Mouse (Mus musculus): ENCODE results near the gene Gm20388. TPM values are rescaled to one million over a fixed set of nuclear protein-coding genes. Genes with fewer than 3 reads are reported as not detected.

Gm20388 gene
- polyA plus RNA-seq, 1 experiment from 2014 or later = 5.5 TPM

DNA sequence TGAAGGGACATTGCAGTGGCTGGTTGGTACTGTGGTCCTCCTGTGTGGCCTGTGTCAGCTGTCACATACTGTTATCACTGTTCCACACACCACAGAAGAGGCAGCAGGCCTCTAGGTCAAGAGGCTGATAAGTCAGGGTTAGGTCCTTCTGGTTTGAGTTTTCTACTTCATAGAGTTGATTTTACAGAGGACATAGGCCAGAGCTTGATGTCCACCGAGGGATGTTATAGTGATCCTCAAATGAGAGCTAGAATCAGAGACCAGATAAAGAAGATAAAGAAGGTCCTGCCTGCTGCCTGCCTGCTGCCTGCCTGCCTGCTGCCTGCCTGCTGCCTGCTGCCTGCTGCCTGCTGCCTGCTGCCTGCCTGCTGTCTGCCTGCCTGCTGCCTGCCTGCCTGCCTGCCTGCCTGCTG, 7.5 kb downstream of the Gm20388 start:
- Histone ChIP-seq H3K27ac (no peak overlapping the region), H3K36me3 (replicated peaks) (peaks cover 51% of the 10 kb centered on the region), H3K9me3 (no peaks in the 10 kb centered on the region), H3K4me3 (no peak overlapping the region), H3K4me1 (peaks cover 49% of the 10 kb centered on the region), H3K27me3 (ENCODE audit: poor library complexity, severe bottlenecking) (no peaks in the 10 kb centered on the region)
- no peak for DNase-seq (ENCODE audit: extremely low spot score, low spot score)
- WGBS = 87% methylated on average over 1 of the region's 1 CpGs

DNA sequence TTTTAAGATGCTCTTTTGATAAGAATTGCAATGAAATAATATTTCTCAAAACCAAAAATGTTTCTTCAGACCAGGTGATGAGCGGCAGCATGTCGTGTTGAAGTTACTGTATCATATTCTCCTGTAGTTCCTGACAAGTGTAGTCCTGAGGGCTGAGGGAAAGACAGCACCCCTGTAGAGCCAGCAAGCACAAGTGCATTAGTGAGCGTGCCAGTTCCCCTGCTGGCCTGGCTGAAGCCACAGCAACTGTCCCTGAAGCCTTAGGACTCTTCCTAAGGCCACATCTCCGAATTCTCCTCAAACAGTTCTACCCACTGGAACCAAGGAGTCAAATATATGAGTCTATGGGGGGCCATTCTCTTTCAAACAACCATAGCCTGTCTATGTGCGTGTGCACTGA, 12.6 kb downstream of the Gm20388 start:
- no peaks in the 10 kb centered on the region for H3K27me3 ChIP-seq (ENCODE audit: poor library complexity, severe bottlenecking)
- no peaks in the 10 kb centered on the region for H3K9me3 ChIP-seq
- H3K4me1 ChIP-seq = peaks cover 26% of the 10 kb centered on the region
- H3K27ac ChIP-seq = no peak overlapping the region
- DNase-seq (ENCODE audit: extremely low spot score, low spot score) = no peak
- 85% methylated on average over 5 of the region's 5 CpGs for WGBS
- no peak overlapping the region for H3K4me3 ChIP-seq
- peaks cover 44% of the 10 kb centered on the region for H3K36me3 ChIP-seq (replicated peaks)

DNA sequence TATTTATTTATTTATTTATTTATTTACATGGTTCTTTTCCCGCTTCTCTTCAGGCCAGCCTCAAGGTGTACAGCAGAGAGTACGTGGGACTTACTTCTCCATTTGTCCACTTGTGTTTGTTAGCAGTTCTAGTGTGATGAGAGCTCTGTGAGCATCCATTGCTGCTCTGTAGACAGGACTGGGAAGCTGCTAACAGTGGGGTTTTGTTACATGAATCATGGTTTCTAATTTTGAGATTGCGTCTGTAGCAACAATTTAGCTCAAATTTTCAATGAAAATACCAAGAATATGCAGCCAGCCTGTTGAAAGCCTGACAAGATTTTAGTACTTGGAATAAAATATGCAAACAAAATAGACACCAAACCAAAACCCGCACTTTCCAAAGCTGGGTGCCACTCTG, 14.8 kb downstream of the Gm20388 start:
- peaks cover 26% of the 10 kb centered on the region for H3K4me1 ChIP-seq
- no peak overlapping the region for H3K4me3 ChIP-seq
- H3K36me3 ChIP-seq (replicated peaks) = peaks cover 32% of the 10 kb centered on the region
- DNase-seq (ENCODE audit: extremely low spot score, low spot score) = no peak
- WGBS = 92% methylated on average over 4 of the region's 4 CpGs
- H3K27me3 ChIP-seq (ENCODE audit: poor library complexity, severe bottlenecking) = no peaks in the 10 kb centered on the region
- H3K9me3 ChIP-seq = no peaks in the 10 kb centered on the region
- no peak overlapping the region for H3K27ac ChIP-seq

DNA sequence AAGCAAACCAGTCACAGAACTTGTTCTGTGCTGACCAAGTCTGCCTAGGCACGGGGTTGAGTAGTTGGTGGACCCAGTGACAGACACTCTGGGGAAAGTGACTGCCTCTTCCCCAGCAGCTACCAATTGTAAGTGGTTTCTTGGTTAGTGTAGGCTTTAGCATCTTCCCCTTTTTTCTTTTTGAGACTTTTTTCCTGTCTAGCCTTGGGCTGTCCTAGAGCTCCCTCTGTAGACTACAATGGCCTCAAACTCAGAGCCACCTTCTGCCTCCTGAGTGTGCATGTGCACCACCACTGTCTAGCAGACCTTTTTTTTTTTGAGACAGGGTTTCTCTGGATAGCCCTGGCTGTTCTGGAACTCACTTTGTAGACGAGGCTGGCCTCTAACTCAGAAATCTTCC, 15.8 kb downstream of the Gm20388 start:
- DNase-seq (ENCODE audit: extremely low spot score, low spot score) = no peak
- no peaks in the 10 kb centered on the region for H3K9me3 ChIP-seq
- 89% methylated on average over 2 of the region's 2 CpGs for WGBS
- peaks cover 22% of the 10 kb centered on the region for H3K4me1 ChIP-seq
- H3K27ac ChIP-seq = no peak overlapping the region
- no peak overlapping the region for H3K4me3 ChIP-seq
- peaks cover 25% of the 10 kb centered on the region for H3K36me3 ChIP-seq (replicated peaks)
- H3K27me3 ChIP-seq (ENCODE audit: poor library complexity, severe bottlenecking) = no peaks in the 10 kb centered on the region

DNA sequence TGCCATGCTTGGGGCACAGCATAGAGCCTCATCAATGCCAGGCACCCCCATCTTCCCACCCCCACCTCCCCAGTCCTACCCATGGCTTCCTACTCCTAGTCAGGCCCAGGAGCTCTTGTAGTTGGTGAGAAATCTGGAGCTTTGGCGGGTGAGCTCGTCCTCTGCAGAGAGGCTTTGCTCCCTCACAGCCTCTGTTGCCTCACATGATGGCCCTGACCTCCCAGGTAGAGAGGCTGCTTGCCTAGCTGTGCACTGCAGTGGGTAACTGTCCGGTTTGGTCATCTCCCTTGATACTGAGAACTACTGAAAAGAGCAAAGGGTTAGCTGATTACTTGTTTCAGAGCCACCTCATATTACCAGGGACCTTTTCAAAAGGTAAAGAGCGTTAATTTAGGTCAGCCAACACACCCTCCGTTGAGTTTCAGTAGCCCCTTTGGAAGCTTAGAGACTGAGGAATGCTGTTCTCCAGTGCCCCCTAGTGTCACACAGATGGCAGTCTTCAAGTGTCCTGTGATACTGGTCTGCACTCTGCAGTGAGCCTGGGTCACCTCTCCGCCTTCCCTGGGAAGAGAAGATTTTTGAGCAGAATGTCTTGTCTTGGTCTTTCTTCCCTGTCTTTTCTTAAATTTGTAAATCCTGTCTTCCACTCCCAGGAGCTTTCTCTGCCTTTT, 16.9 kb downstream of the Gm20388 start:
- WGBS = 45% methylated on average over 6 of the region's 6 CpGs
- DNase-seq (ENCODE audit: extremely low spot score, low spot score) = no peak

DNA sequence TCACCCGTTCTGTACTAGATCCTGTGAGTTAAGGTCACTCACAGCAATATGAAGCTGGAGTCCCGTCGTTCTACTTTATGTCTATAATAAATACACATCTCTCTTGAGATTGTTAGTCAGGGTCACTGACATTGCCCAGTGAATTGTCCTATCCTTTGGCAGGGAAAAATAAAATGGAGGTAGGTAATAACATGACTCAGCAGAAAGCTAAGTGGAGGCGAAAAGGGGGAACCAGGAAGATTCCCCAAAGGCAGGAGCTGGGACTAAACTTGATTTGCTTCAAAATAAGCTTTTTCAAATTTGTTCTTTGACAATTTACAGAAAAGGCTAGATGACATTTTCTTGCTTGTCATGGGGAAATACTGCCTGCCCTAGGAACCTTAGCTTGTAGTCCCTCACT, 20.7 kb downstream of the Gm20388 start:
- H3K27me3 ChIP-seq (ENCODE audit: poor library complexity, severe bottlenecking) = no peaks in the 10 kb centered on the region
- no peaks in the 10 kb centered on the region for H3K9me3 ChIP-seq
- peaks cover 7% of the 10 kb centered on the region for H3K4me1 ChIP-seq
- H3K4me3 ChIP-seq = no peak overlapping the region
- DNase-seq (ENCODE audit: extremely low spot score, low spot score) = no peak
- peaks cover 57% of the 10 kb centered on the region for H3K36me3 ChIP-seq (replicated peaks)
- 89% methylated on average over 4 of the region's 4 CpGs for WGBS
- H3K27ac ChIP-seq = no peak overlapping the region

More for the DNA sequence above, 16.9 kb downstream of the Gm20388 start:
- H3K9me3 ChIP-seq = no peaks in the 10 kb centered on the region
- H3K27ac ChIP-seq = no peak overlapping the region
- H3K27me3 ChIP-seq (ENCODE audit: poor library complexity, severe bottlenecking) = no peaks in the 10 kb centered on the region
- peaks cover 14% of the 10 kb centered on the region for H3K4me1 ChIP-seq
- peaks cover 35% of the 10 kb centered on the region for H3K36me3 ChIP-seq (replicated peaks)
- H3K4me3 ChIP-seq = no peak overlapping the region

DNA sequence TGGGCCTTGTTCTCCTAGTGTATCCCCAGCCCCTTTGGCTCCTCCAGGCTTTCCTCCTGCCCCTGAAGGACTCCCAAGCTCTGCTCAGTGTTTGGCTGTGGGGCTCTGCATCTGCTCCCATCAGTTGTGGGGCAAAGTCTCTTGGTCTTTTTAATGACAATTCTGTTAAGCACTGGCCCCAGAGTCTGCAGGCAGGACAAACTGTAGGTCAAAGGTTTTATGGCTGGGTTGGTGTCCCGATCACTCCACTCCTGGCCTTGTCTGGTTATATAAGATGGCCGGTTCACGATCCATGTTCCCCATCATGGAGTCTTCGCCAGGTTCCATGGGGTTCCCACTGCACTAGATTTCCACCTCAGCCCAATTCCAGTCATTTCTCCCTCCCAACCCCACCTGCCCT, 23.0 kb downstream of the Gm20388 start:
- Histone ChIP-seq H3K4me3 (no peak overlapping the region), H3K27ac (no peak overlapping the region), H3K27me3 (ENCODE audit: poor library complexity, severe bottlenecking) (no peaks in the 10 kb centered on the region), H3K36me3 (replicated peaks) (peaks cover 75% of the 10 kb centered on the region), H3K9me3 (no peaks in the 10 kb centered on the region), H3K4me1 (no peaks in the 10 kb centered on the region)
- 97% methylated on average over 4 of the region's 4 CpGs for WGBS
- no peak for DNase-seq (ENCODE audit: extremely low spot score, low spot score)

DNA sequence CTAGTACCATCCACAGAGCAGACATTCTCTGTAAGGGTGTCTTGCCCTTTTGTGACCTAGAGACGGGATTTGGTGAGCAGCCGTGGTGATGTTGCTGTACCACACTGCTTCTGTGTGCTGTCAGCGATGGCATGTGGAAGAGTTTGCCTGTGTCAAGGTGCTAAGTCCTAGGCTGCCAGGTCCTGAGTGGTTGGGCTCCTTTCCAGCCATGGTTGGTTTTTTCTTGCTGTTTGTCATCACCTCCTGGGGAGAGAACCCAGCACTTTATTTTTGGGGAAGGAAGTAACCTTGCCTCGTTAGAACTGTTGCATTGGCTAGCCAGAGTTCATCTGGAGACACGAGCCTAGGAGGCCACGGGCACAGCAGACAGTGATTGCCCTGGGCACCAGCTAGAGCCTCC, 24.9 kb downstream of the Gm20388 start:
- Histone ChIP-seq H3K27me3 (ENCODE audit: poor library complexity, severe bottlenecking) (no peaks in the 10 kb centered on the region), H3K36me3 (replicated peaks) (peaks cover 91% of the 10 kb centered on the region), H3K27ac (no peak overlapping the region), H3K9me3 (no peaks in the 10 kb centered on the region), H3K4me3 (no peak overlapping the region), H3K4me1 (no peaks in the 10 kb centered on the region)
- 87% methylated on average over 6 of the region's 6 CpGs for WGBS
- no peak for DNase-seq (ENCODE audit: extremely low spot score, low spot score)

DNA sequence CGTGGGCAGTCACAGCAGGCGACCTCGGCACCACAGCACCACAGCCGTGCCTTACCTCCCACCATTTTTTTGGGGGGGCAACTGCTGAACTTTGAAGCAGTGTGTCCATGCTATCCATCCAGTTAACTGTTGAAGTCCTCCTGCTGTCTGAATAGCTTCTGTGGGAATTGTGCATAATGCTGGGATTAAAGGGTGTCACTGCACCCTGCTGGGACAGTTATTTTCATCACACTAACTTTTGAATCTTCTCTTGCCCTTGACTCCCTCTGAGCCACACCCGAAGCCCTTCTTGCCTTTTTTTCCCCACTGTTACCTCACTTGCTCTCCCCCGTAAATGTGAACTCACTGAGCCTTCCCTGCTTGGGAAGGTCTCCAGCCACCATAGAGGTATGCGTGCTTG, 27.8 kb downstream of the Gm20388 start:
- H3K36me3 ChIP-seq (replicated peaks) = peaks cover 98% of the 10 kb centered on the region

DNA sequence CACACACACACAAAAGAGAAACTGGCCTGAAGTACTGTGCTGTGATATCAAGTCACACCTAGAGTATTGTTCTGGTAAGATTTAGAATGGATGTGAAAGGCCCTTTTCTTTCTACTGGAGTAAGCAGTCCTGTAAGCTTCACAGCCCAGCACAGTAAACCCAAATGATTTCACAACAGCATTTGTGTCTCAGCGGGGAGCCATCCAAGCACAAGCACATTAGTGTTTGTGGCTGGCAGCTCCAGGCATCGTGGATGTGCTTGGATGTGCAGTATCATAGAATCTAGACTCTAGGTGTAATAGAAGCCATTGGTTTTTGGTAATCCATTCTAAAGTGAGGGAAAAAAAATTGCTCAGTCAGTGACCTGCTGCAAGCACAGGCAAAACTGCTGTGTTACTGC, 28.7 kb downstream of the Gm20388 start:
- H3K9me3 ChIP-seq = no peaks in the 10 kb centered on the region
- no peaks in the 10 kb centered on the region for H3K27me3 ChIP-seq (ENCODE audit: poor library complexity, severe bottlenecking)
- no peak overlapping the region for H3K4me3 ChIP-seq
- no peak for DNase-seq (ENCODE audit: extremely low spot score, low spot score)
- 91% methylated on average over 2 of the region's 2 CpGs for WGBS
- H3K36me3 ChIP-seq (replicated peaks) = peaks cover 98% of the 10 kb centered on the region
- no peak overlapping the region for H3K27ac ChIP-seq
- H3K4me1 ChIP-seq = no peaks in the 10 kb centered on the region

More for the DNA sequence above, 27.8 kb downstream of the Gm20388 start:
- Histone ChIP-seq H3K27me3 (ENCODE audit: poor library complexity, severe bottlenecking) (no peaks in the 10 kb centered on the region), H3K4me1 (no peaks in the 10 kb centered on the region), H3K9me3 (no peaks in the 10 kb centered on the region), H3K27ac (no peak overlapping the region), H3K4me3 (no peak overlapping the region)
- 84% methylated on average over 7 of the region's 7 CpGs for WGBS
- DNase-seq (ENCODE audit: extremely low spot score, low spot score) = no peak

DNA sequence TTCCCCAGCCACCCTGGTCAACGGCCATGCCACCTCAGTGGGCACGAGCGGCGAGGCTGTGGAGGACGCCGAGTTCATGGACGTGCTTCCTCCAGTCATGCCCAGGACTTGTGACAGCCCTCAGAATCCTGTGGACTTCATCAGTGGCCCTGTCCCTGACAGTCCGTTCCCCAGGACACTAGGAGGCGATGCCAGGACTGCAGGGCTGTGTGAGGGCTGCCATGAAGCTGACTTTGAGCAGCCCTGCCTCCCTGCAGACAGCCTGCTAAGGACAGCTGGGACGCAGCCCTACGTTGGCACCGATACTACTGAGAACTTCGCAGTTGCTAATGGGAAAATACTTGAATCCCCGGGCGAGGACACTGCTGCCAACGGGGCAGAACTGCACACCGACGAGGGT, 30.8 kb downstream of the Gm20388 start:
- Histone ChIP-seq H3K9me3 (no peaks in the 10 kb centered on the region), H3K27ac (no peak overlapping the region), H3K4me3 (no peak overlapping the region), H3K4me1 (no peaks in the 10 kb centered on the region), H3K27me3 (ENCODE audit: poor library complexity, severe bottlenecking) (no peaks in the 10 kb centered on the region), H3K36me3 (replicated peaks) (peaks cover 100% of the 10 kb centered on the region)
- no peak for DNase-seq (ENCODE audit: extremely low spot score, low spot score)
- WGBS = 96% methylated on average over 18 of the region's 18 CpGs

DNA sequence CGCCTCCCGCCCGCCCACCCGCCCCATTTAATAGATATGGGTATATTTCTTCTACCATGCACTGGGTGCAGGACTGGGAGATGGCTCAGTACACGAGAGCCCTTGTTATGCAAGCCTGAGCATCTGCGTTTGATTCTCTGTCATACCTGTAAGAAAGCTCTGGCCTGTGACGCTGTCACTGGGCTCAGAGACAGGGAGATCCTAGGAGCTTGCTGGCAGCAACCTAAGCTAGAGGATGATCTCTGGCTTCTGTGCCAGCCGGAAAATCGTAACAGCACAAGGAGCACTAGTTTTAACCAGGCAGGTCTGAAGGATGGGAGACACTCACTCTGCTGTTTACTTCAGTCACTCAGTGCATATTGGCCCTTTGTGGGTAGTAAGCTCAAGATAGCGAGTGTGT, 33.0 kb downstream of the Gm20388 start:
- DNase-seq (ENCODE audit: extremely low spot score, low spot score) = no peak
- H3K4me3 ChIP-seq = no peak overlapping the region
- H3K36me3 ChIP-seq (replicated peaks) = peaks cover 100% of the 10 kb centered on the region
- H3K27me3 ChIP-seq (ENCODE audit: poor library complexity, severe bottlenecking) = no peaks in the 10 kb centered on the region
- peaks cover 5% of the 10 kb centered on the region; the same call in 1 of the 2 replicates for H3K4me1 ChIP-seq
- H3K27ac ChIP-seq = no peak overlapping the region
- WGBS = 90% methylated on average over 10 of the region's 10 CpGs
- H3K9me3 ChIP-seq = no peaks in the 10 kb centered on the region

DNA sequence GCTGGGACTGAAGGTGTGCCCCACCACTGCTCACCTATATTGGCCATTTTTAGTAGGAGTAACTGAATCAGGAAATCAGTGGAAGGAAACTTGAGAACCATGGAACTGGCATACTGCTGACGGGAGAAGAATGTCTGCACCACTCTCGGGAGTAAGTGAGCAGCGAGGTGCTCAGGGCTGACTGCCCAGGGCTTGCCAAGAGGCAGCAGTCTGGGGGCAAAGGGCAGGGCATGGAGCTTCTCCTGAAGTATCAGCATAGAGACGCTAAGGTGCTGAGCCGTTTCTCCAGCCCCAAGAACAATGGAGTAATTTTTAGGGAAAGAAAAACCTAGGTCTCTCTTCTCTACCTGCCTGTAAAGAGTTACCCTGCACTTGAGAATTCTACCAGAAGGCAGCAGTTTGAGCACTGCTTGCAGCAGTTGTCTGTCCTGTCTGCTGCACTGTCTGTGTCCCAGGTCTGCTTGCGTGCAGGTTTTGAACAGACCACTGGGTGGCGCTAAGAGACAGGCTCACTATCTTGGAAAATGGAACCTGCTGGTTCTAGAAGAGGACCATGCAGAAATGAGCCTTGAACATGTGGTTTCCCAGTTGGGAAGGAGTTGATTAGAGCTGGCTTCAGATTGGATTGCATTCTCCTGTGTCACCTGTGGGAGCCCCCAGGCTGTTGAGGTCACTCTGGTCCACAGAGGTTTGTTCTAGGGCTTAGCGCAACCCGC, 33.6 kb downstream of the Gm20388 start:
- Histone ChIP-seq H3K4me1 (peaks cover 9% of the 10 kb centered on the region; the same call in 1 of the 2 replicates), H3K4me3 (no peak overlapping the region), H3K27ac (no peak overlapping the region), H3K36me3 (replicated peaks) (peaks cover 100% of the 10 kb centered on the region), H3K9me3 (no peaks in the 10 kb centered on the region), H3K27me3 (ENCODE audit: poor library complexity, severe bottlenecking) (no peaks in the 10 kb centered on the region)
- peak; percentile 74 for DNase-seq (ENCODE audit: extremely low spot score, low spot score)
- 72% methylated on average over 9 of the region's 9 CpGs for WGBS
